Mouse (Mus musculus): ENCODE results near the gene Tmem266. TPM values are rescaled to one million over a fixed set of nuclear protein-coding genes. Genes with fewer than 3 reads are reported as not detected.

The Tmem266 gene
- total RNA-seq (2021), result 10 to 100 TPM in 1 of 2 experiments, 1 to 10 TPM in 1; 2.2 to 10.3 TPM
- long read RNA-seq, experiment 1, result 0 reads
- long read RNA-seq, experiment 2, partial matches to known transcripts, result 0 of 2 reads
- long read RNA-seq, experiment 2, other reads (novel, unspliced or antisense), result 2 of 2 reads

GRCm38 (mm10) chr9:55326515-55327233 is at the start of gene Tmem266, which contains the start of gene Nrg4:
Gene Tmem266, plus strand, starts transcription at chr9:55326913.
Gene Nrg4, minus strand, starts transcription at chr9:55326844.
- peak; percentile 48 for DNase-seq (ENCODE audit: low spot score)

GRCm38 (mm10) chr9:55277562-55277961 is 49.2 kb upstream of the Tmem266 start:
- DNase-seq (ENCODE audit: low spot score), result peak; percentile 9

- no peak for DNase-seq (ENCODE audit: low spot score)
Measured at GRCm38 (mm10) chr9:55279114-55279825, 47.4 kb upstream of the Tmem266 start.

- peak; percentile 15 for DNase-seq (ENCODE audit: low spot score)
Measured at GRCm38 (mm10) chr9:55283516-55283915, 43.2 kb upstream of the Tmem266 start.

- no peak for DNase-seq (ENCODE audit: low spot score)
Measured at GRCm38 (mm10) chr9:55285197-55285596, 41.5 kb upstream of the Tmem266 start.

GRCm38 (mm10) chr9:55289475-55290198 is 37.1 kb upstream of the Tmem266 start:
- no peak for DNase-seq (ENCODE audit: low spot score)

- DNase-seq (ENCODE audit: low spot score), result no peak
Measured at GRCm38 (mm10) chr9:55291966-55292365, 34.7 kb upstream of the Tmem266 start.

- no peak for DNase-seq (ENCODE audit: low spot score)
Measured at GRCm38 (mm10) chr9:55296221-55296620, 30.5 kb upstream of the Tmem266 start.

GRCm38 (mm10) chr9:55307066-55307465 is 19.6 kb upstream of the Tmem266 start:
- no peak for DNase-seq (ENCODE audit: low spot score)

- no peak for DNase-seq (ENCODE audit: low spot score)
Measured at GRCm38 (mm10) chr9:55307557-55307956, 19.2 kb upstream of the Tmem266 start.

- DNase-seq (ENCODE audit: low spot score), result no peak
Measured at GRCm38 (mm10) chr9:55308455-55308854, 18.3 kb upstream of the Tmem266 start.

GRCm38 (mm10) chr9:55311560-55311959 is 15.2 kb upstream of the Tmem266 start:
- peak; percentile 79 for DNase-seq (ENCODE audit: low spot score)

GRCm38 (mm10) chr9:55313619-55314261 is 13.0 kb upstream of the Tmem266 start:
- no peak for DNase-seq (ENCODE audit: low spot score)

- DNase-seq (ENCODE audit: low spot score), result no peak
Measured at GRCm38 (mm10) chr9:55322641-55323040, 4.1 kb upstream of the Tmem266 start.

GRCm38 (mm10) chr9:55324085-55324484 is 2.6 kb upstream of the Tmem266 start:
- no peak for DNase-seq (ENCODE audit: low spot score)

GRCm38 (mm10) chr9:55324516-55324915 is 2.2 kb upstream of the Tmem266 start:
- no peak for DNase-seq (ENCODE audit: low spot score)

GRCm38 (mm10) chr9:55325061-55325460 is 1.7 kb upstream of the Tmem266 start:
- no peak for DNase-seq (ENCODE audit: low spot score)

- DNase-seq (ENCODE audit: low spot score), result no peak
Measured at GRCm38 (mm10) chr9:55325564-55326514, 874 bp upstream of the Tmem266 start.

- DNase-seq (ENCODE audit: low spot score), result no peak
Measured at GRCm38 (mm10) chr9:55327234-55327615, 512 bp downstream of the Tmem266 start.
